Mouse (Mus musculus) neural tube, embryonic 10.5 days (tissue): ENCODE data around the gene Lypla2.
"Not testable (repeated sequence)": the region's sequence is repeated elsewhere in the genome, so short reads cannot be mapped to it uniquely, and the experiment has no call there.

Source experiments
- DNase-seq: peaks from one replicate; pipeline ENCODE4 v3.0.0-alpha.2; 2017; ENCODE audit warnings: low spot score; ENCODE audit errors: extremely low spot score

Lypla2 gene

GRCm38 (mm10) chr4:135972556-135972906 lies at the start of gene Lypla2:
Gene Lypla2, minus strand, starts transcription at chr4:135972626.
- DNase-seq: peak; percentile 81

GRCm38 (mm10) chr4:136021549-136022047 lies 49.2 kb upstream of the Lypla2 start, which contains the start of gene Eloa:
Gene Eloa, minus strand, starts transcription at chr4:136021763.
- DNase-seq: peak; percentile 100

- peak; percentile 31 for DNase-seq
These were observed 48.5 kb upstream of the Lypla2 start for GRCm38 (mm10) chr4:136020743-136021548.

- no peak for DNase-seq
These were observed 43.7 kb upstream of the Lypla2 start for GRCm38 (mm10) chr4:136016059-136016602.

- no peak for DNase-seq
These were observed 38.2 kb upstream of the Lypla2 start for GRCm38 (mm10) chr4:136010586-136010985.

- DNase-seq: no peak
These were observed 36.5 kb upstream of the Lypla2 start for GRCm38 (mm10) chr4:136008782-136009447.

- no peak for DNase-seq
These were observed 34.4 kb upstream of the Lypla2 start for GRCm38 (mm10) chr4:136006821-136007220.

- DNase-seq: no peak
These were observed 32.5 kb upstream of the Lypla2 start for GRCm38 (mm10) chr4:136004921-136005320.

- no peak for DNase-seq
These were observed 31.8 kb upstream of the Lypla2 start for GRCm38 (mm10) chr4:136004107-136004675.

GRCm38 (mm10) chr4:135995118-135995517 lies 22.7 kb upstream of the Lypla2 start:
- DNase-seq: no peak

- no peak for DNase-seq
These were observed 21.5 kb upstream of the Lypla2 start for GRCm38 (mm10) chr4:135993941-135994340.

GRCm38 (mm10) chr4:135987714-135988113 lies 15.3 kb upstream of the Lypla2 start:
- DNase-seq: no peak

GRCm38 (mm10) chr4:135986943-135987710 lies 14.7 kb upstream of the Lypla2 start, which contains the start of gene Pithd1:
Gene Pithd1, minus strand, starts transcription at chr4:135987264.
- peak; percentile 93 for DNase-seq

- DNase-seq: no peak
These were observed 14.0 kb upstream of the Lypla2 start for GRCm38 (mm10) chr4:135986301-135986942.

GRCm38 (mm10) chr4:135985769-135986168 lies 13.3 kb upstream of the Lypla2 start:
- no peak for DNase-seq

GRCm38 (mm10) chr4:135985193-135985592 lies 12.8 kb upstream of the Lypla2 start:
- no peak for DNase-seq

- no peak for DNase-seq
These were observed 12.1 kb upstream of the Lypla2 start for GRCm38 (mm10) chr4:135984556-135984955.

GRCm38 (mm10) chr4:135981524-135982063 lies 9.2 kb upstream of the Lypla2 start:
- DNase-seq: no peak

GRCm38 (mm10) chr4:135980223-135980622 lies 7.8 kb upstream of the Lypla2 start:
- not testable (repeated sequence) for DNase-seq

GRCm38 (mm10) chr4:135976146-135976545 lies 3.7 kb upstream of the Lypla2 start:
- no peak for DNase-seq
